Mouse (Mus musculus): ENCODE measurements around the gene Ano2. TPM values are rescaled to one million over a fixed set of nuclear protein-coding genes. Genes with fewer than 3 reads are reported as not detected.

The Ano2 gene
- total RNA-seq, 4 experiments from 2014 or later: 12.5 to 19.7 (median 15.1) TPM

DNA sequence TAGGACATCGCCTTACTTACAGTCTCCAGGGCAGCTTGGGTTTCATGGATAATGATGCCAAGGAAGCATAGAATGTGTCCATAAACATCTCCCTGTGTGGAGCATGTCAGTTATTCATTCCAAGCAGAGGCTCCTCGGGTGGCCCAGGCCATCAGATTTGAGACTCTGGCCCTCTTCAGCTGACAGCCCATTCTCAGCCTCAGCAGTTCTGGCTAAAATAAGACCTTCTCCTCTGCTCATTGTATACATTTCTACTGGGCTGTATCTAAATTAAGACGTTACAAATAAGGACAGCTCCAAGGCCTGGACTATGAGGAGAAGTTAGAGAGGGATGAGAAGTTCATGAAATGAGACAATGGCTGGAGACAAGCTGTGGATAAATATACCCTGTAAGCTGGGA lies 204.1 kb downstream of the Ano2 start:
- DNase-seq (ENCODE audit: low spot score in 2 of 2): no peak

GRCm38 (mm10) chr6:125914446-125914845 lies 224.2 kb downstream of the Ano2 start:
- DNase-seq (ENCODE audit: low spot score in 2 of 2): no peak

DNA sequence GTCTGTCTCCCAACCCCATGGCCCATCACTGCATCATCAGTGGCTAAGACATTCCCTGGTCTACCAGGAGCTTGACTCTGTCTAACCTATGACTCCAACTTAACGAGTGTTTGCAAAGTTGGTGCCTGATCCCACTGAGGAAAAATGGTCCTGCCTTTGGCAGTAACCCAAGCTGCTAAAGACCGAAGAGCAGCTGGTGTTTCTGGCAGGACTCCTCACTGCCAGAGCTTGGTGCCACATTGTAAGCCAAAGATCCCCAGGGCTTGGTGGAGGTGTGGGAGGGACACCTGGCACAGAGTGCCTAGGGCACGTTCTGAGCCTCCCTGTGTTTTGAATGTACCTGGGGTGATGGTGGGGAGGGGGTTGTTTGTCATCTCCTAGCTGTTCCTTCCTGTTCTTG lies 232.5 kb downstream of the Ano2 start:
- DNase-seq (ENCODE audit: low spot score in 2 of 2): no peak

GRCm38 (mm10) chr6:125924979-125925378 lies 234.8 kb downstream of the Ano2 start:
- no peak for DNase-seq (ENCODE audit: low spot score in 2 of 2)

GRCm38 (mm10) chr6:125925861-125926260 lies 235.6 kb downstream of the Ano2 start:
- DNase-seq (ENCODE audit: low spot score in 2 of 2): no peak

DNA sequence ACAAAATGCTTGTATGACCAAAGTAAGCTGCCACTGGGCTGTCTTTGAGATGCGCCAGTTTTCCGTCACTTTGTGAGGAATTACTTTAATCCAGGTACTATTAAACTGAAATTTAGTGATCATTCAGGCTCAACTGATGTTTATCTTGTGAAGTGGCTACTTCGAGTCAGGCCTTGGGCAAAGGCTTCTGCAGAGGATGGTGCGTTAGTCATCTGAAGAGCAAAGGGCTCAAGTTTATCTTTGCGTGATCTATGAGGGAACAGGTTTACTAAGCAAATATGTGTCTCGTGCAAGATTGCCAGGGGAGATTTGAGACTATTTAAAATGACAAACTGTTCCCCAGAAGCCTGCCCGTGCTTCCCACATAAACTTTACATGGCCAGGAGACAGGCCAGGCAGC lies 241.7 kb downstream of the Ano2 start:
- DNase-seq (ENCODE audit: low spot score in 2 of 2): no peak

DNA sequence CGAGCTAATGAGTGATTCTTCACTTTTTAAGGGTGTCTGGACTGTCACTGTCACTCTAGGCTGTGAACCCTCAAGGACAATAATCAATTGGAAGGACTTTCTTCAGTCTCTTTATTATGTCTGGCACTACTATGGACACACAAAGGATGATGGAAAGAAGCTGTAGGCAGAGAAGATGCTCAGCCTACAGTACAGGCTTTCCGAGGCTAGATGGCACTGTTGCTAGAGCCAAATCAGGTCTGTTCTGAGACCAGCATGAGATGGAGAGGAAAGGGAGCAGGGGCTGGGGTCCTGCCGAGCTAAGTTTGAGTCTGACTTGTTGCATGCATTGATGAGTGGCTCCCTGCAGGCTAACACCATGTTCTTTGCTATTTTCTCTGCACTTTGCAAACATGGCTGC lies 264.7 kb downstream of the Ano2 start:
- DNase-seq (ENCODE audit: low spot score in 2 of 2): no peak

GRCm38 (mm10) chr6:125973551-125973950 lies 283.3 kb downstream of the Ano2 start:
- DNase-seq (ENCODE audit: low spot score in 2 of 2): no peak

- DNase-seq (ENCODE audit: low spot score in 2 of 2): no peak
Measured at GRCm38 (mm10) chr6:125975788-125976465, 285.7 kb downstream of the Ano2 start.

- no peak for DNase-seq (ENCODE audit: low spot score in 2 of 2)
Measured at GRCm38 (mm10) chr6:125979601-125980000, 289.4 kb downstream of the Ano2 start.

- DNase-seq (ENCODE audit: low spot score in 2 of 2): no peak
Measured at GRCm38 (mm10) chr6:125984050-125984449, 293.8 kb downstream of the Ano2 start.

GRCm38 (mm10) chr6:125992731-125993130 lies 302.5 kb downstream of the Ano2 start:
- DNase-seq (ENCODE audit: low spot score in 2 of 2): no peak

DNA sequence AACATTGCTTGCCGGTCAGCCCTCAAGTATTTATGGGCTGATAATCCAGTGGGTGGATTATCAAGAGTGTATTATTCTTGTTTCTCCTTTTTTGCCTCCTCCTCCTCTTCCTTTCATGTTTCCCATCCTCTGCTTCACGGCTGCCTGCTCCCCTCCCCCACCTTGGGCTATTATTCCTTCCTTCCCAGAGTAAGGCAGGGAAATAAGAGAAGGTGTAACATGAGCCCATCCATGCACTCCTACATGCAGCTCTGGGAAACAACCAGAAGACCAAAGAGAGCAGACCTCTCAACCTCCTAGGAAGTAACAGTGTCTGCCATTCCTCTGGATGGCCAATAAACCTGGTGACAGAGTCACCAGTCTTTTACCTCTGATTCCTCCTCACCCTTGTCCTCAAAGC lies 311.6 kb downstream of the Ano2 start:
- no peak for DNase-seq (ENCODE audit: low spot score in 2 of 2)

DNA sequence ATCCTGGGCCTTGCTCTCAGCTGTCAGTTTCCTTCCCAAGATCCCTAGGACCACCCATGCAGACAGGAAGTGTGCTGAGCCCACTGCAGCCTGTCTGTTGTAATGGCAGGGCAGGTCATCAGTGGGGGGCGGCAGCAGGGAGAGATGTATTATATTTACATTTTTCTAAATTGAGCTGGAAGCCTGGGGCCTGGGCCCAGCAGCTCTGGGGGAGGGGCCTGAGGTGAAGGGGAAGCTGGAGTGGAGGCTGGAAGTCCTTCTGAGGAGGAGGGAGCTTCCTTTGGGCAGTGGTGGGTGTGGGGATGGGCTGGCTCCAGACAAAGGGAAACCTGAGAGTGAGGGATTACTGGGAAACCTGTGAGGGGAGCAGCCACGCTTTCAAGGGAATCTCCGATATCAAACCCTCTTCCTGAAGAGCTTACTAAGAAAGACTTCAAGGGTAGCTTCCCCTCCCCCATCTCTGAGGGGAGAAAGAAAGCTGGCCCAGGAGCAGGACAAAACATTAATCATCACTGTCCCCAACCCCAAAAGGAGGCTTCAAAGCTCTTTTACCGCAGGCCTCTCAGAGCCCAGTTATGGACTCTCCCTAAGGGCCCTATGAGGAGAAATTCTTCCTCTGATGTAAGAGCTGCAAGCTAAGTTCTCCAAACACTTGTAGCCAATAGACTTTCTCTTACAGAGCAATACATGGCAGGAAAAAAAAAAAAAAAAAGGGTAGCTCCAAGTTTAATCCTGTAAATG lies 313.0 kb downstream of the Ano2 start:
- DNase-seq (ENCODE audit: low spot score in 2 of 2): no peak

DNA sequence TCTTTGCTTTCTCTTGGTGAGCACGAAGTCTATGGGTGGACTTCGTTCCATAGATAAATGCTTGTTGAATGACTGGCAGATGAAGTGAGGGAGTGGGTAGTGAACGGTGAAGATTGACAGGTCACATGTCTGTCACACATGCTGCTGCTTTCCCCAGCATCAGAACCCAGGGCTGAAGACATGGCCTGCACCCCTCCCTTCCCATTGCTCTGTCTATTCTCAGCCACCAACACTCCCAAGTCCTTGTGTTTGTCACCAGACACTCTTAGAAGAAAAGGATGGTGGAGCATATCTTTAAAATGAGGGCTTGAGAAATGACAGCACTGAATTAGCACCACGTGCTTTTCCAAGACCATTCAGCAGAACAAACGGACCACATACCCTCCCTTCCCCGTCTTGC lies 316.4 kb downstream of the Ano2 start:
- DNase-seq (ENCODE audit: low spot score in 2 of 2): no peak

DNA sequence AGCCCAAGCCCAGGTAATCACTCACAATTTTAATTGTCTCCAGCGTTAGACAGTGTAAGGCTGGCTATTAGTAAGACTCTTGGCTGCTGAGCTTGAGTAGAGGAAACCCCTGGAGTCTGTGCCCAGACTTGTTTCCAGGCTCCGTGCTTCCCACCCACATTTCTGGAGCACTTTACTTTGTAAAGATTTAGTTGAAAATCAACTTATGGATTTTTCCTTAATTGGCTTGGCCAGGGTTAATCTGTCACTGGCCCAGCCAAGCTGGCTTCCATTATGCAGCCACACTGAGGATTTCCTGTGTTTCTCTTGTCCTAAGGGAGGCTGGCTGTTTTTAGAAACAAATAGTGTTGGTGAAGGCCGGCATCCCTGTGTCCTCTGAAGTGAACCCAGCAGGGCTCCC lies 318.9 kb downstream of the Ano2 start:
- DNase-seq (ENCODE audit: low spot score in 2 of 2): no peak

DNA sequence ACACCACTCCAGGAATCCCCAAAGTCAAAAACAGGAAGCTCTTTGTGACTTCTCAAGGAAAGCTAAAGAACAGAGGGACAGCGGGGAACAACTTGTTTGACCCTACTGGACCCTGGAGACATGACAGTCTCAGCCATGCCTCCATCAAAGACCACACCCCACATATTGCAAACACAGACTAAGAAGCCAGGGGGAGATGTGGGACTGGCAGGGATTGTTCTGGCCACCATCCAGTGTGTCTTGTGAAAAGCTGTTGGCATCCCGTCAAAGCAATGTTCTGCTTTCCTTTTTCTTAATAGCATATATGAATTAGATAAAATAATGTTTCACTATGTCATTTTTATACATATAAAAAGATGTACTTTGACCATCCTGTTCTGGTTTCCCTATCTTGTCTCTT lies 326.8 kb downstream of the Ano2 start:
- no peak for DNase-seq (ENCODE audit: low spot score in 2 of 2)

- no peak for DNase-seq (ENCODE audit: low spot score in 2 of 2)
Measured at GRCm38 (mm10) chr6:126018411-126018810, 328.2 kb downstream of the Ano2 start.

GRCm38 (mm10) chr6:126033693-126034402 lies 343.6 kb downstream of the Ano2 start:
- DNase-seq (ENCODE audit: low spot score in 2 of 2): no peak

DNA sequence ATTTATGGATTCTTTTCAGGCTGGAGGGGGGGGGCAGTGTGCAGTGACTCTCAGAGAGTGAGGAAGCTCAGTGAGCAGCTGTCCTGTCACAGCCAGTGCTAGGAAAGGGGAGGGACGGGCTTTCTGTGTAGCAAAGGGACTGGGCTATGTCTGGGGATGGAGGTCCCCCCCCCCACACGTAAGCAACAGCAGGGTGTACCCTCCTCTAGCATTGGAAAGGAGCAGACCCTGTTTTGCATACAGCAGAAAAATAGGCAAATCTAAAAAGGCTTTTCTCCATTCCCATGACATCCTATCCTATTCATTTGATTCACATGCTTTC lies 344.1 kb downstream of the Ano2 start:
- no peak for DNase-seq (ENCODE audit: low spot score in 2 of 2)

DNA sequence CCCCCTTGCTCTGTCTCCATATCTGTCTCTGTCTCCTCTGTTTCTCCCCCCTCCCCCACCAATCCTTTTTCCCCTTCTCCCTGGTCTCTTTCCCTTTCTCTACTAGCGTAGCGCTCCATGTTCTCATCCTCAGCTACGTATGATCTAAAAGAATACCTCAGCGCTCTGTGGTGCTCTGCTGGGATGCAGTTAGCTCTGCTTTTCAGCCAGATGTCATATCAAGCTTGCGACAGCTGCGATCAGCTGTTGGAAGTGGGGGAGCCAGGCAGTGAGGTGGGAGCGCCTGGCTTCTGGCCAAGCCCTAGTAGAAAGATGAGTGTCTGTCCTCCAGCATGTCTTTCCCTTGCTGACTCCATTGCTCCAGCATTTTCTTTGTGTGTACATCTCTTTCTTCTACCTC lies 344.5 kb downstream of the Ano2 start:
- DNase-seq (ENCODE audit: low spot score in 2 of 2): no peak

DNA sequence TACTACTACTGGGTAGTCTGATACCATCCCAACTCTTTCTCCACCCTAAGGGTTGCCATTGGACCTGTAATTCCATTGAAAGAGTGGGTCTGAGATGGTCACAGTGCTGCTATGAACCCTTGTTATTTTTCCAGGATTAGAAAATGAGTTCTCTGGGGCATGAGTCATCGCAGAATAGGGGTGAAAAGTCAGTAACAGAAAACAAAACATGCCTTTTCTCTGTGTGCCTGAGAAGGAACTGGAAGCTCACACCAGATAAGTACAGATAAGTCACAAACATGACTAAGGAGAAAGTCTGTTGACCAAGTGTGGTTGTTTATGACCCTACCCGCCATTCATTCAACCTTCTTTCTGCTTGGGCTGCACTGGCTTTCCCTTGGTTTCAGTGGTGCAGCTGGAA lies 345.4 kb downstream of the Ano2 start:
- no peak for DNase-seq (ENCODE audit: low spot score in 2 of 2)

DNA sequence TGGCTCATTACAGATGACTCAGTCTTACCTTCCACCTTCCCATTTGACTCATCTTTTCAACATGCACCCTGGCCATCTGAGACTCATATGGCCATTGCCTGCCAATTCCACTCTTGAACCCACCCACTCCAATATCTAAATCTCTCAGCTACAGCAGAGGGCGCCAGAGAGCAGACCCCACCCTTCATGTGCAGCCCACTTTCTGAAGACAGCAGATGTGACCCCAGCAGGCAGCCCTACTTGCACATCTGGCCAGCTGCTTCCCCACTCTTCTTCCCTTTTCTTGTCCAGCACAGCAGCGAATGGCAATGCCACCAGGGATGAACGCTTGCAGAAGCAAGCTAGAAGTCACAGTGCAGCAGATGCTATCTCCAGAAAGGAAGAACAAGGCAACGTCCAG lies 355.7 kb downstream of the Ano2 start:
- DNase-seq (ENCODE audit: low spot score in 2 of 2): no peak
